In genomic region chr4:135354751-135355150, GRCm38 (mm10) we compare ENCODE assay signal across 11 mouse cellular contexts. TPM values are rescaled to one million over a fixed set of nuclear protein-coding genes. Genes with fewer than 3 reads are reported as not detected.
DNase-seq lines count a peak whose midpoint lies in the region; ATAC-seq and TF ChIP-seq lines count a peak whose summit lies in the region.
"Not testable (repeated sequence)": the region's sequence is repeated elsewhere in the genome, so short reads cannot be mapped to it uniquely, and the experiment has no call there.
"Had no signal": no experiment of that assay in that cellular context is flagged by ENCODE, and none has a peak within 500 bp of the region (broad histone marks: within the 10 kb centered on the region; RNA-seq: fewer than 3 reads in every experiment).

No protein-coding gene starts in this region.

- H3K9ac ChIP-seq in ES-Bruce4 (ENCODE audit: low read depth, poor library complexity, severe bottlenecking), result peak overlapping the region; percentile 57
- H3K9ac ChIP-seq in embryonic facial prominence, embryonic 14.5 days (ENCODE audit: low read depth, low read length); kidney, embryonic 16.5 days (replicated peaks; ENCODE audit: low read length): not testable (repeated sequence)
- 0 out of 2 replicates have a peak overlapping the region, but pooled peaks have one; percentile 58 for H3K9ac ChIP-seq in hindbrain, embryonic 15.5 days
- peak overlapping the region; percentile 77 for H3K9ac ChIP-seq in liver, embryonic 13.5 days
- H3K9ac ChIP-seq in neural tube, embryonic 15.5 days (replicated peaks), result peak overlapping the region; percentile 47; the same call in 1 of the 2 replicates

- not testable (repeated sequence) for H3K4me1 ChIP-seq in ES-Bruce4 (ENCODE audit: control insufficient read depth, insufficient read depth, low read length); embryonic facial prominence, embryonic 14.5 days (ENCODE audit: control insufficient read depth, insufficient read depth, low read length)
- peaks cover 22% of the 10 kb centered on the region for H3K4me1 ChIP-seq in hindbrain, embryonic 15.5 days (replicated peaks)
- peaks cover 18% of the 10 kb centered on the region for H3K4me1 ChIP-seq in kidney, embryonic 16.5 days (ENCODE audit: insufficient read depth, low read length)
- H3K4me1 ChIP-seq in liver, embryonic 13.5 days (replicated peaks), result peaks cover 54% of the 10 kb centered on the region
- peaks cover 55% of the 10 kb centered on the region for H3K4me1 ChIP-seq in megakaryocyte, embryonic 14.5 days
- H3K4me1 ChIP-seq in neural tube, embryonic 15.5 days, result peaks cover 23% of the 10 kb centered on the region

- not testable (repeated sequence) for TF ChIP-seq CTCF in ES-Bruce4 (IDR thresholded peaks at IDR 0.05; ENCODE audit: low read depth, low read length); gastrocnemius, adult 2 months (IDR thresholded peaks at IDR 0.05)

- not testable (repeated sequence) for TF ChIP-seq POLR2A in ES-Bruce4 (IDR thresholded peaks at IDR 0.05; ENCODE audit: insufficient read depth, low read length)

- H3K27ac ChIP-seq in ES-Bruce4 (ENCODE audit: insufficient read depth, low read length), result peak overlapping the region; percentile 74
- peak overlapping the region; percentile 95 for H3K27ac ChIP-seq in embryonic facial prominence, embryonic 14.5 days (replicated peaks; ENCODE audit: low read depth, low read length)
- peak overlapping the region; percentile 97; the same call in 1 of the 2 replicates for H3K27ac ChIP-seq in gastrocnemius, adult 2 months
- peak overlapping the region; percentile 97 for H3K27ac ChIP-seq in hindbrain, embryonic 15.5 days (replicated peaks)
- H3K27ac ChIP-seq in kidney, embryonic 16.5 days (ENCODE audit: low read length), result peak overlapping the region; percentile 97
- peak overlapping the region; percentile 99 for H3K27ac ChIP-seq in liver, embryonic 13.5 days
- peak overlapping the region; percentile 98; the same call in 1 of the 2 replicates for H3K27ac ChIP-seq in neural tube, embryonic 15.5 days (replicated peaks)

- ATAC-seq in embryonic facial prominence, embryonic 14.5 days (ENCODE audit: low read depth); hindbrain, embryonic 15.5 days (ENCODE audit: low FRiP score, low read depth); kidney, embryonic 16.5 days (ENCODE audit: low FRiP score, low TSS enrichment); liver, embryonic 13.5 days (ENCODE audit: low read depth); neural tube, embryonic 15.5 days (ENCODE audit: low FRiP score): not testable (repeated sequence)

- H3K27me3 ChIP-seq in ES-Bruce4 (ENCODE audit: control insufficient read depth, insufficient read depth, low read length, poor library complexity, severe bottlenecking); embryonic facial prominence, embryonic 14.5 days (replicated peaks; ENCODE audit: control insufficient read depth, insufficient read depth, low read length); hindbrain, embryonic 15.5 days; kidney, embryonic 16.5 days (ENCODE audit: insufficient read depth, low read length); liver, embryonic 13.5 days; megakaryocyte, embryonic 14.5 days (replicated peaks); neural tube, embryonic 15.5 days (replicated peaks): not testable (repeated sequence)

- H3K36me3 ChIP-seq in ES-Bruce4 (ENCODE audit: control insufficient read depth, insufficient read depth, low read length, poor library complexity, severe bottlenecking); embryonic facial prominence, embryonic 14.5 days (ENCODE audit: control insufficient read depth, insufficient read depth, low read length); hindbrain, embryonic 15.5 days; kidney, embryonic 16.5 days (ENCODE audit: insufficient read depth, low read length); megakaryocyte, embryonic 14.5 days (replicated peaks; ENCODE audit: low read length); neural tube, embryonic 15.5 days: not testable (repeated sequence)
- H3K36me3 ChIP-seq in liver, embryonic 13.5 days, result peaks cover 15% of the 10 kb centered on the region

- TF ChIP-seq EP300 in ES-Bruce4 (IDR thresholded peaks at IDR 0.05; ENCODE audit: insufficient read depth, low read depth, low read length), result not testable (repeated sequence)

- intact Hi-C loops in gastrocnemius, adult 2 months (cut with DNase I), result loop anchor here (5.0 kb wide), 1 partner anchor 58 kb away; no protein-coding TSS in a partner anchor

- DNase-seq in embryonic facial prominence, embryonic 14.5 days (ENCODE audit: low spot score); gastrocnemius, adult 2 months; liver, embryonic 13.5 days: not testable (repeated sequence)

- H3K4me2 ChIP-seq in embryonic facial prominence, embryonic 14.5 days (ENCODE audit: low read depth, low read length); hindbrain, embryonic 15.5 days; kidney, embryonic 16.5 days (replicated peaks; ENCODE audit: low read depth, low read length); neural tube, embryonic 15.5 days: not testable (repeated sequence)
- peak overlapping the region; percentile 94 for H3K4me2 ChIP-seq in liver, embryonic 13.5 days

- H3K4me3 ChIP-seq in ES-Bruce4 (ENCODE audit: low read depth, low read length); embryonic facial prominence, embryonic 14.5 days (ENCODE audit: low read depth, low read length); gastrocnemius, adult 2 months; hindbrain, embryonic 15.5 days; kidney, embryonic 16.5 days (ENCODE audit: low read length); neural tube, embryonic 15.5 days (replicated peaks): not testable (repeated sequence)
- peak overlapping the region; percentile 88 for H3K4me3 ChIP-seq in liver, embryonic 13.5 days (replicated peaks)
- peak overlapping the region; percentile 97 for H3K4me3 ChIP-seq in megakaryocyte, embryonic 14.5 days (replicated peaks)

- H3K9me3 ChIP-seq in ES-Bruce4 (replicated peaks; ENCODE audit: control insufficient read depth, insufficient read depth, low read length, poor library complexity, severe bottlenecking); embryonic facial prominence, embryonic 14.5 days (ENCODE audit: control insufficient read depth, low read length); hindbrain, embryonic 15.5 days; kidney, embryonic 16.5 days (ENCODE audit: low read length); liver, embryonic 13.5 days (replicated peaks); megakaryocyte, embryonic 14.5 days; neural tube, embryonic 15.5 days (replicated peaks): not testable (repeated sequence)

RNA-seq across cellular contexts. Expression of gene Srrm1, which starts 1.6 kb away (rescaled TPM):
- 410 and 411 TPM in 2 replicates for polyA plus RNA-seq in ES-Bruce4 (2011; ENCODE audit: insufficient read depth, insufficient read length, low read depth, missing spikeins)
- polyA plus RNA-seq in embryonic facial prominence, embryonic 14.5 days (2014; fragmentation: Nextera tagmentation; extraction: Ambion mirVana), result 159 and 163 TPM in 2 replicates
- total RNA-seq in gastrocnemius, adult 2 months (2021), result 10 to 100 TPM; 68.8 to 71.7 TPM
- polyA plus RNA-seq in hindbrain, embryonic 15.5 days (2015; fragmentation: Nextera tagmentation; extraction: Ambion mirVana), result 170 and 175 TPM in 2 replicates
- 180 and 233 TPM in 2 replicates for polyA plus RNA-seq in kidney, embryonic 16.5 days (2015; fragmentation: Nextera tagmentation; extraction: Ambion mirVana)
- polyA plus RNA-seq in liver, embryonic 13.5 days (2015; fragmentation: Nextera tagmentation; extraction: Ambion mirVana), result 159 and 203 TPM in 2 replicates
- 207 and 466 TPM in 2 replicates for polyA plus RNA-seq in megakaryocyte, embryonic 14.5 days (2012; ENCODE audit: insufficient read depth, low replicate concordance)
- polyA plus RNA-seq in neural tube, embryonic 15.5 days (2015; fragmentation: Nextera tagmentation; extraction: Ambion mirVana), result 174 and 181 TPM in 2 replicates

RNA-seq across cellular contexts. Expression of gene Ncmap, which starts 43.3 kb away (rescaled TPM):
- polyA plus RNA-seq in ES-Bruce4 (2011; ENCODE audit: insufficient read depth, insufficient read length, low read depth, missing spikeins), result 2.3 TPM in 2 replicates
- polyA plus RNA-seq in embryonic facial prominence, embryonic 14.5 days (2014; fragmentation: Nextera tagmentation; extraction: Ambion mirVana), result 6.8 and 7.7 TPM in 2 replicates
- 1 to 10 TPM; 1.5 TPM for total RNA-seq in gastrocnemius, adult 2 months (2021)
- polyA plus RNA-seq in hindbrain, embryonic 15.5 days (2015; fragmentation: Nextera tagmentation; extraction: Ambion mirVana), result 0.37 and 1.00 TPM in 2 replicates
- 2.0 and 4.3 TPM in 2 replicates for polyA plus RNA-seq in kidney, embryonic 16.5 days (2015; fragmentation: Nextera tagmentation; extraction: Ambion mirVana)
- polyA plus RNA-seq in liver, embryonic 13.5 days (2015; fragmentation: Nextera tagmentation; extraction: Ambion mirVana), result 0.16 and 0.22 TPM in 2 replicates
- 2.2 TPM in 1 of 2 replicates, not detected in the other for polyA plus RNA-seq in megakaryocyte, embryonic 14.5 days (2012; ENCODE audit: insufficient read depth, low replicate concordance)
- polyA plus RNA-seq in neural tube, embryonic 15.5 days (2015; fragmentation: Nextera tagmentation; extraction: Ambion mirVana), result 1.7 and 2.2 TPM in 2 replicates
- total RNA-seq: heart, adult 8-10 months; hematopoietic stem cell, adult 5-6 weeks; neutrophil, adult 5-6 weeks had no signal
